Mouse (Mus musculus) CH12.LX (cell line): ENCODE data around the gene Kif22. TPM values are rescaled to one million over a fixed set of nuclear protein-coding genes. Genes with fewer than 3 reads are reported as not detected.

Source experiments
- DNase-seq: peaks from one replicate; pipeline ENCODE4 v3.0.0-alpha.2; 2013; ENCODE audit errors: extremely low read depth
- H3K27ac ChIP-seq: 2 replicates; pipeline ENCODE4 v1.5.1; 2012; ENCODE audit warnings: low read depth, mild to moderate bottlenecking, control low read depth, moderate library complexity; ENCODE audit not compliant: insufficient read depth
- H3K27me3 ChIP-seq: replicated peaks from 2 replicates; pipeline ENCODE3; 2012; ENCODE audit warnings: inconsistent platforms
- H3K36me3 ChIP-seq, 2 experiments: replicated peaks in 1 of 2; 2 replicates each; pipeline versions ENCODE3 to v1.6.1; 2012; ENCODE audit warnings: inconsistent platforms in 1 of 2, low read length in 1 of 2, mild to moderate bottlenecking in 1 of 2, mixed read lengths in 1 of 2, moderate library complexity in 1 of 2; ENCODE audit not compliant: control insufficient read depth in 1 of 2, insufficient read depth in 1 of 2
- H3K4me1 ChIP-seq, 2 experiments: 2 replicates each; pipeline ENCODE4 v1.6.1; 2012; ENCODE audit warnings: inconsistent platforms in 1 of 2, moderate library complexity in 1 of 2; ENCODE audit not compliant: insufficient read depth in 2 of 2, control insufficient read depth in 1 of 2
- H3K4me2 ChIP-seq: 2 replicates; pipeline ENCODE4 v1.6.1; 2012; ENCODE audit warnings: low read depth, mild to moderate bottlenecking, control low read depth; ENCODE audit not compliant: poor library complexity, insufficient read depth, severe bottlenecking
- H3K4me3 ChIP-seq, 3 experiments: fragments of 150-350 bp in 1 of 3; sonication (generic) in 1 of 3; replicated peaks in 1 of 3; 2 replicates each; pipeline versions ENCODE3 to v1.5.1; 2011 to 2012; ENCODE audit warnings: low read depth in 2 of 3, low read length in 2 of 3, mild to moderate bottlenecking in 2 of 3, moderate library complexity in 2 of 3, control low read depth in 1 of 3, improper control_type of control experiment in 1 of 3, inconsistent platforms in 1 of 3, mixed read lengths in 1 of 3; ENCODE audit not compliant: poor library complexity in 1 of 3
- H3K79me2 ChIP-seq: replicated peaks from 2 replicates; pipeline ENCODE4 v1.6.1; 2012; ENCODE audit warnings: mild to moderate bottlenecking, moderate library complexity; ENCODE audit not compliant: control insufficient read depth, poor library complexity, insufficient read depth, severe bottlenecking; ENCODE audit errors: extremely low read depth
- H3K9ac ChIP-seq: 2 replicates; pipeline ENCODE4 v1.6.1; 2012; ENCODE audit warnings: low read depth, mild to moderate bottlenecking, control low read depth, moderate library complexity; ENCODE audit not compliant: insufficient read depth
- H3K9me3 ChIP-seq: replicated peaks from 2 replicates; pipeline ENCODE3; 2012; ENCODE audit warnings: low read length, inconsistent platforms, mixed read lengths
- CHD2 ChIP-seq: IDR thresholded peaks from 2 replicates; pipeline ENCODE4 v1.6.1; 2011; ENCODE audit warnings: low read length, improper control_type of control experiment
- CTCF ChIP-seq, 2 experiments: IDR thresholded peaks in 1 of 2; conservative IDR thresholded peaks in 1 of 2; 2 replicates each; pipeline ENCODE4 v1.5.1; 2011 to 2012; ENCODE audit warnings: low read depth in 2 of 2, low read length in 2 of 2, improper control_type of control experiment in 1 of 2, inconsistent platforms in 1 of 2, mild to moderate bottlenecking in 1 of 2, moderate library complexity in 1 of 2
- ELF1 ChIP-seq: IDR thresholded peaks from 2 replicates; pipeline ENCODE4 v1.6.1; 2014; ENCODE audit warnings: low read depth, mild to moderate bottlenecking, inconsistent platforms, low read length, improper control_type of control experiment
- ETS1 ChIP-seq: conservative IDR thresholded peaks from 2 replicates; pipeline ENCODE4 v1.6.1; 2012; ENCODE audit warnings: low read depth, mild to moderate bottlenecking, inconsistent platforms, low read length, improper control_type of control experiment, moderate library complexity
- GABPA ChIP-seq: IDR thresholded peaks from 2 replicates; pipeline ENCODE4 v1.6.1; 2012; ENCODE audit warnings: low read depth, low read length, improper control_type of control experiment, inconsistent platforms; ENCODE audit not compliant: insufficient replicate concordance
- JUN ChIP-seq: IDR thresholded peaks from 2 replicates; pipeline ENCODE4 v1.6.1; 2011; ENCODE audit warnings: low read depth, mild to moderate bottlenecking, low read length, improper control_type of control experiment, moderate library complexity; ENCODE audit not compliant: insufficient read depth
- JUND ChIP-seq: conservative IDR thresholded peaks from 2 replicates; pipeline ENCODE4 v1.6.1; 2011; ENCODE audit warnings: low read depth, low read length, improper control_type of control experiment
- KAT2A ChIP-seq: IDR thresholded peaks from 2 replicates; pipeline ENCODE4 v1.6.1; 2012; ENCODE audit warnings: low read length, improper control_type of control experiment, inconsistent platforms; ENCODE audit not compliant: insufficient replicate concordance
- MAFK ChIP-seq: IDR thresholded peaks from 2 replicates; pipeline ENCODE4 v1.6.1; 2011; ENCODE audit warnings: low read length, improper control_type of control experiment; ENCODE audit not compliant: insufficient replicate concordance
- MAX ChIP-seq: IDR thresholded peaks from 2 replicates; pipeline ENCODE4 v1.6.1; 2011; ENCODE audit warnings: low read length, improper control_type of control experiment
- MEF2A ChIP-seq: IDR thresholded peaks from 2 replicates; pipeline ENCODE4 v1.6.1; 2014; ENCODE audit warnings: low read depth, mild to moderate bottlenecking, inconsistent platforms, low read length, improper control_type of control experiment, borderline replicate concordance
- MXI1 ChIP-seq: IDR thresholded peaks from 2 replicates; pipeline ENCODE4 v1.6.1; 2011; ENCODE audit warnings: mild to moderate bottlenecking, low read depth, low read length, improper control_type of control experiment
- MYC ChIP-seq: IDR thresholded peaks from 2 replicates; pipeline ENCODE4 v1.6.1; 2011; ENCODE audit warnings: low read depth, mild to moderate bottlenecking, improper control_type of control experiment, low read length
- NRF1 ChIP-seq: IDR thresholded peaks from 2 replicates; pipeline ENCODE4 v1.6.1; 2014; ENCODE audit warnings: low read depth, mild to moderate bottlenecking, inconsistent platforms, low read length, improper control_type of control experiment, moderate library complexity
- PAX5 ChIP-seq: IDR thresholded peaks from 2 replicates; pipeline ENCODE4 v1.6.1; 2012; ENCODE audit warnings: low read length, inconsistent platforms, mixed read lengths
- TCF12 ChIP-seq: IDR thresholded peaks from 2 replicates; pipeline ENCODE4 v1.6.1; 2014; ENCODE audit warnings: low read depth, mild to moderate bottlenecking, inconsistent platforms, low read length, improper control_type of control experiment
- USF1 ChIP-seq: IDR thresholded peaks from 2 replicates; pipeline ENCODE4 v1.6.1; 2014; ENCODE audit warnings: low read depth, mild to moderate bottlenecking, inconsistent platforms, low read length, improper control_type of control experiment
- ZC3H11A ChIP-seq: IDR thresholded peaks from 2 replicates; pipeline ENCODE4 v1.6.1; 2012; ENCODE audit warnings: low read depth, mild to moderate bottlenecking, inconsistent platforms, low read length, improper control_type of control experiment
- ZMIZ1 ChIP-seq: IDR thresholded peaks from 2 replicates; pipeline ENCODE4 v1.6.1; 2012; ENCODE audit warnings: low read depth, mild to moderate bottlenecking, inconsistent platforms, low read length, improper control_type of control experiment
- dilution Hi-C: fragments of 300-500 bp; cut with MboI; formaldehyde crosslinking; loops from 2 replicates; pipeline ENCODE4 v1.14.3; 2020; ENCODE audit warnings: low sequenced_read_pairs; ENCODE audit not compliant: extremely low pct_unique_long_range_greater_than_20kb, extremely low pct_ligation_motif_present
- in situ Hi-C: fragments of 300-500 bp; cut with MboI; formaldehyde crosslinking; loops from 3 replicates; pipeline ENCODE4 v1.14.3; 2019; ENCODE audit warnings: low sequenced_read_pairs, low pct_ligation_motif_present, low pct_unique_long_range_greater_than_20kb, mixed read lengths
- polyA plus RNA-seq: library from polyadenylated mRNA; unstranded; fragments of >175 nt; gene quantifications from 2 replicates; pipeline ENCODE4 v1.2.1, GENCODE M21; 2012; ENCODE audit warnings: low read depth; ENCODE audit not compliant: insufficient read length
- total RNA-seq, 2 experiments: library from RNA; depleted of rRNA; stranded (reverse); fragments of 300-350 nt in 1 of 2; fragments of >200 nt in 1 of 2; gene quantifications; 2 replicates each; pipeline ENCODE4 v1.2.3; 2012 to 2014

Gene Kif22
- total and polyA plus RNA-seq, 3 experiments, result 54.2 to 86.2 (median 58.1) TPM

DNA sequence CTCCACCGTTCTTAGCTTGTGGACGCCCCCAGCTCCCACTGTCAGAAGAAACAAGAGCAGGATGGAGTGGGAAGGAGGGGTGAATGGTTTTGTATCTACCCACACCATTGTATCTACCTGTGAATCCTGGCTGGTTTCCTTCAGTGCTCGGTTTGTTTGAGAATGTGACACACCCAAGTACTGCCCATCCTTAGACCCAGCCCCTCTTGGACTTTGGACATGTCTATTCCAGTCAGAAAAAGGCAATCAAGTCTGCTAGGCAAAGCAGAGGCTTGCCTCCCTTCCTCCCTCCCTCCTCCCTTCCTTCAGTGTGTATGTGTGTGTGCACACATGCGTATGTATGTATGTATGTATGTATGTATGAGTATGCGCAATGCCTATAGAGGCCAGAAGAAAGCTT lies 38.7 kb downstream of the Kif22 start:
- TF ChIP-seq ZC3H11A (no peak), JUN (no peak), PAX5 (no peak), JUND (no peak), NRF1 (no peak), ETS1 (no peak), MAFK (no peak), MYC (no peak), CHD2 (no peak), CTCF (conservative IDR thresholded peaks at IDR 0.05 in 1 of 2, IDR thresholded peaks at IDR 0.05 in 1 of 2; ENCODE audit: low read depth in 2 of 2, low read length in 2 of 2) (no peak), USF1 (no peak), ELF1 (no peak)
- Histone ChIP-seq H3K27me3 (no peaks in the 10 kb centered on the region), H3K4me1 (peaks cover 15 to 41% of the 10 kb centered on the region in 2 experiments), H3K4me3 (no peak overlapping the region), H3K9ac (no peak overlapping the region), H3K79me2 (no peaks in the 10 kb centered on the region), H3K4me2 (no peak overlapping the region), H3K36me3 (peaks cover 19 to 40% of the 10 kb centered on the region in 2 experiments), H3K9me3 (no peaks in the 10 kb centered on the region), H3K27ac (no peak overlapping the region)
- in situ Hi-C loops, result no loop called here
- dilution Hi-C loops, result no loop called here
- DNase-seq, result no peak

DNA sequence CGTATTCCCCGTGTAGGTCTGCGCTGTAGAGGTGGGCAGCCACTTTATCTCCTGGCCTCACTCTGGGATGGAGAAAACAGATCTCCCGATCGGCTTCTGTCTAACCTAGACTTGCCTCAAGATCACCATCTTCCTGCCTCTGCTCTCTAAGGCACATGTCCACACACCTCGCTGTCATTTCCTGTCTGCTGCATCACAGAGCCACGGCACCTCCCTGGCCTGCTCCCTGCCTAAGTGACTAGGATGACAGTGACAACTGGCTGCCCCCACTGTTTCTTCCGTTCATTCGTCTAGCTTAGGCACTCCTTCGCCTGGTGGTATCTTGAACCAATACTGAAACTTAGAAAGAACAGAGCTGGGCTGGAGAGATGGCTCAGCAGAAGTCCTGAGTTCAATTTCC lies 42.7 kb downstream of the Kif22 start:
- TF ChIP-seq MXI1, result no peak
- TF ChIP-seq MEF2A, result no peak
- no peak for TF ChIP-seq ZMIZ1
- TF ChIP-seq KAT2A, result no peak
- no peak for TF ChIP-seq MAFK
- TF ChIP-seq ZC3H11A, result no peak
- TF ChIP-seq TCF12, result no peak
- no peak for TF ChIP-seq CTCF (conservative IDR thresholded peaks at IDR 0.05 in 1 of 2, IDR thresholded peaks at IDR 0.05 in 1 of 2; ENCODE audit: low read depth in 2 of 2, low read length in 2 of 2)
- TF ChIP-seq ELF1, result no peak
- no peak for TF ChIP-seq GABPA
- TF ChIP-seq MAX, result no peak
- Histone ChIP-seq H3K4me2 (no peak overlapping the region), H3K4me1 (peaks cover 0 to 9% of the 10 kb centered on the region in 2 experiments; a peak in 2 of 4 replicates), H3K4me3 (no peak overlapping the region), H3K9me3 (peaks cover 9% of the 10 kb centered on the region), H3K9ac (no peak overlapping the region), H3K27me3 (no peaks in the 10 kb centered on the region), H3K36me3 (peaks cover 49 to 77% of the 10 kb centered on the region in 2 experiments), H3K27ac (no peak overlapping the region), H3K79me2 (no peaks in the 10 kb centered on the region)
- dilution Hi-C loops, result no loop called here
- in situ Hi-C loops, result loop anchor here (25.0 kb wide), 1 partner anchor 788 kb away; the partner anchor contains the start of genes Gm49388 and Setd1a
- no peak for DNase-seq
